Mouse (Mus musculus) gastrocnemius, postnatal 4 days (tissue): ENCODE measurements around the gene Selenbp1. TPM values are rescaled to one million over a fixed set of nuclear protein-coding genes. Genes with fewer than 3 reads are reported as not detected.
"Not testable (repeated sequence)": the region's sequence is repeated elsewhere in the genome, so short reads cannot be mapped to it uniquely, and the experiment has no call there.

ENCODE experiments used
- DNase-seq, 2 experiments: peaks; one replicate each; pipeline ENCODE4 v3.0.0; 2021 to 2022; ENCODE audit warnings: low spot score in 2 of 2, mixed read lengths in 2 of 2
- total RNA-seq, 2 experiments: library from RNA; stranded (reverse); gene quantifications; 2 replicates each; pipeline ENCODE4 v1.2.3; 2021

Selenbp1 gene
- total RNA-seq, 2 experiments from 2014 or later, result 14.8 to 15.4 TPM

GRCm38 (mm10) chr3:94931427-94932082 is 1.3 kb upstream of the Selenbp1 start:
- not testable (repeated sequence) for DNase-seq

GRCm38 (mm10) chr3:94932279-94932678 is 577 bp upstream of the Selenbp1 start:
- not testable (repeated sequence) for DNase-seq

DNA sequence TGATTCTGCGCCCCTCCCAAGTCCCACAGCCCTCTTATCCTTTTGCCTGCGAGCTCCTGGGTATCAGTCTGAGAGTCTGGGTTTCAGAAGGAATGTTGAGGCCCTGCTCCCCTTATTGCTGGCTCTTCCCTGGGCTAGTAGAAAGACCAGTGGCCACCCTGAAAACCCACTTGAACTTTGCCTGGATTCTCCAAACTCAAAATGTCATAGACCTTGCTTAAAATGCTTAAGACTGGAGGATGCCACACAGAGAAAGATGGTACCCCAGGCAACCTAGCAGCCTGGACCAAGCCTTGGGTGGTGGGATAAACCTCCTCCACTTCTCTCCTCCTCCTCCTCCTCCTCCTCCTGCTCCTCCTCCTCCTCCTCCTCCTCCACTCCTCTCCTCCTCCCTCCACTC is 748 bp downstream of the Selenbp1 start:
- not testable (repeated sequence) for DNase-seq

DNA sequence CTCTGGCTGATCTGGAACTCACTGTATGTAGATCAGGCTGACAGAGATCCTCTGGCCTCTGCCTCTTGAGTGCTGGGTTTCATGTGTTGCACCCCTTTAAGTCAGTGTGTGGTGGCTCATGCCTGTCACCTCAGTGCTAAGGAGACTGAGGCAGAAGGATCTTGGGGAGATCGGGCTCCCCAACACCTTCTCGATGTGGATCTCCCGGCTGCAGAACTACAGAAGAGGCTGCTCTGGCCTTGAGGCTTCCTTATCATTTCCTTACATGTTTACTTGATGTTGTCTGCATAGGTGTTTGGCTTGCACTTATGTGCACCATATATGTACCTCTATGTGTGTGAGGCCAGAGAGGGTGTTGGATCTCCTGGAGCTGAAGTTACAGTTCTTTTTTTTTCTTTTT is 1.7 kb downstream of the Selenbp1 start:
- not testable (repeated sequence) for DNase-seq

DNA sequence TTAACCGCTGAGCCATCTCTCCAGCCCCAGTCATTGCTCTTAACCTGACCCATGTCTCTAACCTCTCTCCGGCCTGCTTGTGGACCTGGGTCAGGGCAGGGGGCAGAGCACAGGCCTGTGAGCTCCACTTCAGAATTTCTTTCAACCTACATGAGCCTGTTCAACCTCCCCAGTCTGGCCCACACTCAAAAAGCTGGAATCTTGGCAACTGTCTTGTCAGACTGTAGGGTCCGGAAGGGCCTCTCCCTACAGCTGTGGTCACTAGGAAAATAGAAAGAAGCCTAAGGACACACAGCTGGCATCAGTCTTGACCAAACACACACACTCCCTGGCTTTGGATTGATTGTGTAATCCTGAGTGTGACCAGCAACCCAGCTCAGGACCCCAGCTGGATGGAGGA is 2.5 kb downstream of the Selenbp1 start:
- DNase-seq, result peak in 1 of 2 experiments; percentile 71

GRCm38 (mm10) chr3:94936147-94936546 is 3.3 kb downstream of the Selenbp1 start:
- DNase-seq, result not testable (repeated sequence)

DNA sequence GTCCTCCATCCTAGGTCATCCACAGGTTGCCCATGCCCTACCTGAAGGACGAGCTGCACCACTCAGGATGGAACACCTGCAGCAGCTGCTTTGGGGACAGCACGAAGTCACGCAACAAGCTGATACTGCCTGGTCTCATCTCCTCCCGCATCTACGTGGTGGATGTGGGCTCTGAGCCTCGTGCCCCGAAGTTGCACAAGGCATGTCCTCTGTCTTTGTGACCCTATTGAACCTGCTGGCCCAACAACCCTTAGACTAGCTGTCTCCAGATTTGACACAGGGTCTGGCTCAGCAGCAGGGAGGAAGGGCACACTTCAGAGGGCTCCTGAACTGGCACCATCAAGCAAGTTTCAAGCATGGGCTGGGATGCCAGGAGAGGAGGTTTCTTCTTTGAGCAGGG is 4.3 kb downstream of the Selenbp1 start:
- not testable (repeated sequence) for DNase-seq

DNA sequence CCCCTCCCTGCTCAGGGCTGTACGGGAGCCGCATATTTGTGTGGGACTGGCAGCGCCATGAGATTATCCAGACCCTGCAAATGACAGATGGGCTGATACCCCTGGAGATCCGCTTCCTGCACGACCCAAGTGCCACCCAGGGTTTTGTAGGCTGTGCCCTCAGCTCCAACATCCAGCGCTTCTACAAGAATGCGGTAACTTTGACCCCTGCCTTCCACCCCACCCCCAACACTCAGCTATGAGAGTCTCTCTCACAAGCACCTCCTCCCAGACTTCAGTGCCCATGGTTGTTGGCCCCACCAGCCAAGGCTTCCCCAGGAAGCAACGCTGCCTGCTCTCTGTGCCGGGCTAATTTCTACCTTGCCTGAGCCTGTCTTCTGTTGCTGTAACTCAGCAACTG is 7.2 kb downstream of the Selenbp1 start:
- DNase-seq, result not testable (repeated sequence)

GRCm38 (mm10) chr3:94942211-94942967 is 9.5 kb downstream of the Selenbp1 start:
- not testable (repeated sequence) for DNase-seq

GRCm38 (mm10) chr3:94943706-94944105 is 10.8 kb downstream of the Selenbp1 start:
- not testable (repeated sequence) for DNase-seq

DNA sequence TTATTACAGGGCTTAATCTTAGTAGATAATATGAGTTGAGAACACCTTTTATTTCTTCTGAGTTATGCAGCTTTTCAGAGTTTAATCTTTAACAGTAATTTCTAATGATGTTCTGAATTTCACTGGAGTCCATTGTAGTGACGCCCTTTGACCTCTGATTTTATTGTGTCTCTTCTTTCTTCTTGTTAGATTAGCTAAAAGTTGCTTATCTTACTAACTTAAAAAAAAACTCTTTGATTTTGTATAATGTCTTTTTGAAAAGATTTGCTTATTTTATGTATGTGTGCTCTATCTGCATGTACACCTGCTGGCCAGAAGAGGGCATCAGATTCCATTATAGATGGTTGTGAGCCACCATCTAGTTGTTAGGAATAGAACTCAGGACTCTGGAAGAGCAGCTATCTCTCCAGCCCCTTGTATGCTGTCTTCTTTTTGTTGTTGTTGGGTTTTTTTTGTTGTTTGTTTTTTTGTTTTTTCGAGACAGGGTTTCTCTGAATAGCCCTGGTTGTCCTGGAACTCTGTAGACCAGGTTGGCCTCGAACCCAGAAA is 15.3 kb downstream of the Selenbp1 start:
- DNase-seq, result no peak

GRCm38 (mm10) chr3:94949645-94950044 is 16.8 kb downstream of the Selenbp1 start:
- no peak for DNase-seq

DNA sequence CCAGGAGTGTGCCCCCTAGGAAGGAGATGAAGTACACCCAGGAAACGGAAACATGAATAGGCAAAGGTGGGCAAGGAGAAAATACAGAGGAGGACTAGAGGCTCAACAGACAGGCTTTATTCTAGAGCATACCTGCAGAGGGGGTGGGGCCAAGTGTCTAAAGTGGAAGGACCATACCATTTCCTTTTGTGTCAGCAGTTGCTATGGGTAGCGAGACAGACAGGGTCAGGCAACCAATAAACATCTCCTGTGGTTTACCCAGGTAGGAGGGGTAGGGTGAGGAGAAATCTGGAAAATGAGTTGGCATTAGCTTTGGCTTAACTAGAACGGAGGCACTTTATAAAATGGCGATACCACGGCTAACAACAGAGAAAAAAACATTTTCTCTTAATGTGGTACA is 19.9 kb downstream of the Selenbp1 start:
- no peak for DNase-seq

DNA sequence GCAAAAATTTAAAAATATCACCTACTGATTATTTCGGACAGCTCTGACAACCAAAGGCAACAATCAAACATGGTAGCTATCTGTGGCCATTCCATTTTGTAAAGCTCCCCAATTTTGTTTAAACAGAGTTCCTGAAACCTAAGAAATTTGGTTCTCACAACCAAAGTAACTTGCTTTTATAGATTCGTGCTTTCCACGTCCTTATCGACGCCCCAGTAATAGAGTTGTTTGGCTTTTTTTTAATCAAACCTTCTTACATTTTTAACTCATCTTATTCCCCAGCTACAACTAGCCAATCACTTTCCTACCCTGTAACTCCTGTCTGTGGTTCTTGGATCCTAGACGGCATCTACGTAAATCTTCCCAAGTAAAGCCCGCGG is 20.5 kb downstream of the Selenbp1 start:
- no peak for DNase-seq

DNA sequence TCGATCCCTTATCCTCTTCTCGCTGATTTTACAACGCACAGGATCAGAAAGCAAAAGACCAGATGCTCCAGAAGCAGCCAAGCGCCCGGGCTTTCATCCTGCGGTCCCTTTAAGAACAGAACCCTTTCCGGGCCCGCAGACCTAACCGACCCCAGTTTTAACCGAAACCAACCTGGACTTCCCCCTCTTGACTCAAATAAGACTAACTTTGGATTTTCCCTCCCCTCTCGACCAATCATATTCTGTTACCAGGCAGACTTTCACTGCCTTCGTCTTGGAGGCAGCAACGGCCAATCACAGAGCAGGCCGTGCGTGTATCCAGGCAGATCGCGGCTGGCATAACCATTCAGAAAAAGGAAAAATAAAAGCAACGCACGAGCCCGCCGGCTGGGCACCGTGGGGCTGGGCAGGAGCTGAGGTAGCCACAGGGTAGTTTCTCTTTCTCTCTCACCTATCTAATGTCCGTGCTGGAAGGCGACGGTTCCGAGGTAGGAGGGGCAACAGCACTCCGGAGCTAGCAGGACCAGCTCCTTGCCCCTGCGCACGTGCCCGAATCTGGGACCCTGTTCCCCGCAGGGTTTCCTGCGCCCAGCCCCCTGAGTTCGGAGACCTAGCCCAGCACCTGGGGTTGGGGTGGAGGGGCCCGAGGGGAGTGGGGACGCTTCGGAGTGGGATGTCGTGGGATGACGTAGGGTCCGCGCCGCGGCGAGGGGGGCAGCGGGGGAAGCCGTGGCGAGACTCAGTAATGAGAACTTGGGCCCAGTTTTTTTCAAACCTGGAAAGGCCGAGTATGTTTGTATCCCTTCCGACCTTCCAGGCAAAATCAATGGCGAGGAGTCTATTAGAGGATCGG is 21.1 kb downstream of the Selenbp1 start, which contains the start of gene Rfx5:
TSS of gene Rfx5 (plus strand) at position 312 of the 853 bp plus-strand sequence.
- DNase-seq, result peak; percentile 66 to 87

DNA sequence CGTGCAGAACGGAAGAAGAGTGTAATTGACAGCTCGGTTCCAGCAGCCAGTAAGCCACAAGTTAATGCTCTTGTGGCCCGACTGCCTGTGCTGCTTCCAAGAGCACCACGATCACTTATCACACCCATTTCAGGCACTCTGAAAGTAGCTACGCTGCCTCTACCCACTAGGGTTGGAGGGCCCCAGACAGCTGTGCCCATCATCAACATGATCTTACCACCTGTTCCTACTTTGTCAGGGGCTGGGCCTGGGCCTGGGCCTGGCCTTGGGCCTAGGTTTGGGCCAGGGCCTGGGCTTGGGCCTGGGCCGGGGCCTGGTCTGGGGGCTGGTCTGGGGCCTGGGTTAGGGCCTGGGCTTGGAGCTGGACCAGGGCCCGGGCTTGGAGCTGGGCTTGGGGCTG is 25.4 kb downstream of the Selenbp1 start:
- peak in 1 of 2 experiments; percentile 38 for DNase-seq

- DNase-seq, result peak in 1 of 2 experiments; percentile 20
Observed at GRCm38 (mm10) chr3:94959871-94960270, 27.0 kb downstream of the Selenbp1 start.

DNA sequence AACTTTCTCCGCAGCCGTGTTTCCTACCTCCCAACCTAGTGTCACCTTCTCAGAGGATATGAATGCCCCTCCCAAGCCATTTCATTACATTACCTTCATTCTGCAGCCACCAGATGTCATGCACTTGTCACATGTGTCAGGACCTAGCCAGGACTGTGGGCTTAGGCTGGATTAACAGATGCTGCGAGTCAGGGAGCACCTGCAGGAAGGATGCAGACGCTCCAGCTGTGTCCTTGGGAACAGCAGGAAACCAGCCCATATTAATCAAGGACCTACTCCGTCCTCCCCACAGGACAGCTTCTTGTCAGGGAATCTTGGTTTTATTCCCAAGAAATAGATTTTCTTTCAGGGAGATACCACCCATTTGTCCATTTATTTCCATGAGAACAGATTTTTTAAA is 27.5 kb downstream of the Selenbp1 start:
- no peak for DNase-seq

DNA sequence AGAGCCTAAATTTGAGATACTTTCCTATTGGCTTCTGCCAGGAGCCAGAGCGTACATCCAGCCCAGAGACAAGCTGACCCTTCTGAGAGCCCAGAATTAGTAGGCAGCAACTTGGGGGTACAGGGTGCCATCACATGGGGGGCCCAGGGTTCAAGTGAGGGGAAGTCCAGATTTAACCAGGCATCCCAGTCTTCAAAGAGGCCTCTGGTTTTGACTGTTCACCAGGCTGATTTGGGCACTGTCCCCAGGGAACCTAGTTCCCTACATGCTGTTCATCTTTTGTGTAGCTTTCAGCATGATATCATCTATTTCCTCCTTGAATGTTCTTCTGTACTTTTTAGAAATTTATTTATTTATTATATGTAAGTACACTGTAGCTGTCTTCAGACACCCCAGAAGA is 32.1 kb downstream of the Selenbp1 start:
- DNase-seq, result no peak

DNA sequence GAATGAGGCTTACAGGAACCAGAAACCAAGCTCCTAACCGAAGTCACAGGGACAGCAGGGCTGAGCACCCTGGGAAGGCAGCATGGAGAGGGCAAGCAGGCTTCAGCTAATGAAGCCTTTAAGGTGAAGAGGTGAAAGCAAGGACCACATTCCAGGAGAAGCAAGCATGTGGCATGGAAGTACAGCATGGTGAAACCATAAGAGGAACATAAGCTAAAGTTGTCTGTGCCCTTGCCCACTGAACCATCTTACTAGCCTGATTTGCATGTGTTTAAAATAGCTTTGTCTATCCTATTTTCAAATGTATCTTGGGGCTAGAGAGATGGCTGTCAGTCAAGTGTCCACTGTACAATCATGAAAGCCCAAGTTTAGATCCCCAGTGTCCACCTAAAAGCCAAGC is 33.0 kb downstream of the Selenbp1 start:
- DNase-seq, result no peak

DNA sequence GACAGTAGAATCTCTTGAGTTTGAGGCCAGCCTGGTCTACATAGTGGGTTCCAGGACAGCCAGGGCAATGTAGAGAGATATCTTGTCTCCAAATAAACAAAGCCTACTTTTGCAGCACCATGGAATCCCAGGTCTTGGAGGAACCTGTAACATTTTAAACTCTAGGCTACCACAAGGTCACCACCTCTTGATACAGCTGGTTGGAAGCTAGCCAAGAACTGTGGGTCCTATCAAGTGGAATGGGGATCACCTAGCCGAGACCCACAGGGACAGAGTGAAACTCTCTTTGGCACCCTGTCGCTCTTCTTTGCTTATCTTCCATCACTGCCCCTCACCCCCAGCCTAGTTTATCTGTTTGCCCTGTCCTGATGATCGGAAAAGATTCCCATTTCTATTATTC is 39.7 kb downstream of the Selenbp1 start:
- DNase-seq, result no peak
